Mouse (Mus musculus) lung, embryonic 16.5 days (tissue): ENCODE data around the gene L1td1. TPM values are rescaled to one million over a fixed set of nuclear protein-coding genes. Genes with fewer than 3 reads are reported as not detected.

Experiments used
- ATAC-seq: fragments of 200-750 bp; cut with Nextera tagmentation; 2 replicates; pipeline ENCODE4 v1.8.0; 2017; ENCODE audit warnings: low read depth, mild to moderate bottlenecking, moderate library complexity
- H3K27ac ChIP-seq: fragments of 300-500 bp; sonication (generic); 2 replicates; pipeline ENCODE4 v1.5.1; 2014; ENCODE audit warnings: mild to moderate bottlenecking, control low read depth, low read length
- H3K27me3 ChIP-seq: fragments of 300-500 bp; sonication (generic); 2 replicates; pipeline ENCODE4 v1.6.1; 2014; ENCODE audit warnings: low read depth, low read length, mixed read lengths; ENCODE audit not compliant: control insufficient read depth, insufficient read depth
- H3K36me3 ChIP-seq: fragments of 300-500 bp; sonication (generic); 2 replicates; pipeline ENCODE4 v1.6.1; 2014; ENCODE audit warnings: low read length; ENCODE audit not compliant: control insufficient read depth, insufficient read depth
- H3K4me1 ChIP-seq: fragments of 300-500 bp; sonication (generic); replicated peaks from 2 replicates; pipeline ENCODE4 v1.6.1; 2014; ENCODE audit warnings: low read length, mixed read lengths; ENCODE audit not compliant: control insufficient read depth, insufficient read depth
- H3K4me2 ChIP-seq: fragments of 300-500 bp; sonication (generic); 2 replicates; pipeline ENCODE4 v1.6.1; 2014; ENCODE audit warnings: low read depth, low read length, control low read depth
- H3K4me3 ChIP-seq: fragments of 300-500 bp; sonication (generic); 2 replicates; pipeline ENCODE4 v1.5.1; 2014; ENCODE audit warnings: mild to moderate bottlenecking, low read length, control low read depth
- H3K9ac ChIP-seq: fragments of 300-500 bp; sonication (generic); 2 replicates; pipeline ENCODE4 v1.6.1; 2014; ENCODE audit warnings: low read length, control low read depth
- H3K9me3 ChIP-seq: fragments of 300-500 bp; sonication (generic); 2 replicates; pipeline ENCODE4 v1.6.1; 2016; ENCODE audit warnings: low read length; ENCODE audit not compliant: control insufficient read depth
- WGBS: fragments of 180-500 bp; shearing (Covaris S2); extraction: QIAGEN DNeasy Blood & Tissue Kit; methylation state at CpG from one replicate; pipeline ENCODE4 v1.1.7; 2014; 5-methylcytosine and 5-hydroxymethylcytosine counted together
- polyA plus RNA-seq: library from polyadenylated mRNA; unstranded; fragments of >200 nt; fragmentation: Nextera tagmentation; extraction: Ambion mirVana; gene quantifications from 2 replicates; pipeline ENCODE4 v1.2.1, GENCODE M21; 2015

The L1td1 gene
- polyA plus RNA-seq, 1 experiment from 2014 or later = 0.18 TPM

- Histone ChIP-seq H3K27me3 (no peaks in the 10 kb centered on the region), H3K4me3 (no peak overlapping the region), H3K9ac (no peak overlapping the region; the same call in 1 of the 2 replicates), H3K9me3 (no peaks in the 10 kb centered on the region), H3K36me3 (peaks cover 10% of the 10 kb centered on the region), H3K4me1 (0 out of 2 replicates have a peak, but pooled peaks cover 4% of the 10 kb centered on the region), H3K27ac (peak overlapping the region; percentile 80), H3K4me2 (no peak overlapping the region)
- 57% methylated on average over 3 of the region's 3 CpGs for WGBS
- peak; percentile 27 for ATAC-seq
Observed at GRCm38 (mm10) chr4:98758872-98759518, 32.5 kb downstream of the L1td1 start.

GRCm38 (mm10) chr4:98767134-98768133, 40.9 kb downstream of the L1td1 start:
- Histone ChIP-seq H3K9me3 (no peaks in the 10 kb centered on the region), H3K4me3 (no peak overlapping the region), H3K27me3 (no peaks in the 10 kb centered on the region), H3K27ac (no peak overlapping the region), H3K36me3 (peaks cover 15% of the 10 kb centered on the region), H3K4me2 (no peak overlapping the region), H3K4me1 (no peaks in the 10 kb centered on the region), H3K9ac (no peak overlapping the region)
- ATAC-seq = no peak
- WGBS = 61% methylated on average over 14 of the region's 14 CpGs

GRCm38 (mm10) chr4:98773785-98774184, 47.3 kb downstream of the L1td1 start:
- H3K4me1 ChIP-seq = peaks cover 7% of the 10 kb centered on the region; the same call in 1 of the 2 replicates
- H3K4me3 ChIP-seq = no peak overlapping the region
- no peaks in the 10 kb centered on the region for H3K27me3 ChIP-seq
- WGBS = 86% methylated on average over 5 of the region's 5 CpGs
- H3K27ac ChIP-seq = no peak overlapping the region
- H3K9me3 ChIP-seq = no peaks in the 10 kb centered on the region
- no peak for ATAC-seq
- H3K9ac ChIP-seq = no peak overlapping the region
- no peak overlapping the region for H3K4me2 ChIP-seq
- H3K36me3 ChIP-seq = peaks cover 7% of the 10 kb centered on the region

- peaks cover 4% of the 10 kb centered on the region for H3K36me3 ChIP-seq
- H3K9ac ChIP-seq = no peak overlapping the region
- no peaks in the 10 kb centered on the region for H3K27me3 ChIP-seq
- 84% methylated on average over 10 of the region's 10 CpGs for WGBS
- no peaks in the 10 kb centered on the region for H3K9me3 ChIP-seq
- no peak overlapping the region for H3K4me2 ChIP-seq
- H3K4me3 ChIP-seq = no peak overlapping the region
- H3K4me1 ChIP-seq = peaks cover 7% of the 10 kb centered on the region; the same call in 1 of the 2 replicates
- ATAC-seq = no peak
- no peak overlapping the region for H3K27ac ChIP-seq
Observed at GRCm38 (mm10) chr4:98776721-98777427, 50.3 kb downstream of the L1td1 start.

- Histone ChIP-seq H3K4me1 (peaks cover 7% of the 10 kb centered on the region; the same call in 1 of the 2 replicates), H3K36me3 (peaks cover 4% of the 10 kb centered on the region), H3K27me3 (no peaks in the 10 kb centered on the region), H3K9ac (no peak overlapping the region), H3K9me3 (no peaks in the 10 kb centered on the region), H3K4me3 (no peak overlapping the region), H3K4me2 (no peak overlapping the region), H3K27ac (no peak overlapping the region)
- WGBS = 46% methylated on average over 6 of the region's 6 CpGs
- ATAC-seq = 0 out of 2 replicates have a peak, but pooled peaks have one; percentile 42
Observed at GRCm38 (mm10) chr4:98777464-98777863, 50.9 kb downstream of the L1td1 start.

GRCm38 (mm10) chr4:98778219-98778618, 51.7 kb downstream of the L1td1 start:
- Histone ChIP-seq H3K9ac (no peak overlapping the region), H3K4me2 (no peak overlapping the region)

GRCm38 (mm10) chr4:98785851-98786250, 59.3 kb downstream of the L1td1 start:
- WGBS = 37% methylated on average over 8 of the region's 8 CpGs
- ATAC-seq = peak; percentile 10; the same call in 1 of the 2 replicates
- H3K9me3 ChIP-seq = no peaks in the 10 kb centered on the region

More at GRCm38 (mm10) chr4:98778219-98778618, 51.7 kb downstream of the L1td1 start:
- 0 out of 2 replicates have a peak, but pooled peaks have one; percentile 14 for ATAC-seq
- Histone ChIP-seq H3K4me1 (peaks cover 7% of the 10 kb centered on the region; the same call in 1 of the 2 replicates), H3K4me3 (no peak overlapping the region), H3K36me3 (peaks cover 4% of the 10 kb centered on the region), H3K27me3 (no peaks in the 10 kb centered on the region), H3K9me3 (no peaks in the 10 kb centered on the region), H3K27ac (no peak overlapping the region)
- 27% methylated on average over 16 of the region's 16 CpGs for WGBS

GRCm38 (mm10) chr4:98786281-98786680, 59.7 kb downstream of the L1td1 start:
- no peaks in the 10 kb centered on the region; the same call in 1 of the 2 replicates for H3K36me3 ChIP-seq
- H3K27ac ChIP-seq = no peak overlapping the region
- no peak overlapping the region for H3K4me3 ChIP-seq
- no peaks in the 10 kb centered on the region for H3K27me3 ChIP-seq
- H3K9me3 ChIP-seq = no peaks in the 10 kb centered on the region
- 53% methylated on average over 3 of the region's 3 CpGs for WGBS
- ATAC-seq = no peak
- peaks cover 22% of the 10 kb centered on the region for H3K4me1 ChIP-seq
- no peak overlapping the region for H3K9ac ChIP-seq
- no peak overlapping the region for H3K4me2 ChIP-seq

More at GRCm38 (mm10) chr4:98785851-98786250, 59.3 kb downstream of the L1td1 start:
- Histone ChIP-seq H3K27me3 (no peaks in the 10 kb centered on the region), H3K9ac (no peak overlapping the region), H3K36me3 (no peaks in the 10 kb centered on the region; the same call in 1 of the 2 replicates), H3K4me1 (peaks cover 20% of the 10 kb centered on the region), H3K4me2 (no peak overlapping the region), H3K27ac (0 out of 2 replicates have a peak overlapping the region, but pooled peaks have one; percentile 13), H3K4me3 (no peak overlapping the region)
